In the genomic region with DNA sequence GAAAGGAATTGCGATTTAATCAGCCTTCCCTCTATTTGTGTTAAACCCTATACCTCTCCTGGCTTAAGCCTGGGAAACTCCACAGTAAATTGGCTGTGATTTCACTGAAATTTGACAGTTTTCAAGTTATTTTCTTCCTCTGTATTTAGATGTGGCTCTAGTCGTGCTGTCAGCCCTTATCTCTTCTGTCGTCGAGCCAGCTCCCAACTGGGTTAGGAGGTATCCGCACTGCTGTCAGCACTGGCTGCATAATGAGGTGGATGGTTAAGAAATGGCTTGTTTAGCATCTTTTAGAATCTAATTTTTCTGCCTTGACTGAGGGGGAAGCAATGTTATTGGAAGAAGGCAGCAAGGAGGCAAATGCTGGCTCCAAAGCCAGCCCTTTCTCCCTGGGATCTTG, we compare ENCODE assay signal across 16 mouse cellular contexts. TPM values are rescaled to one million over a fixed set of nuclear protein-coding genes. Genes with fewer than 3 reads are reported as not detected.
A peak's percentile ranks its signal among the peaks of the same experiment; 100 is the strongest.
DNase-seq lines count a peak whose midpoint lies in the region; ATAC-seq and TF ChIP-seq lines count a peak whose summit lies in the region.
"Had no signal": no experiment of that assay in that cellular context is flagged by ENCODE, and none has a peak within 500 bp of the region (broad histone marks: within the 10 kb centered on the region; RNA-seq: fewer than 3 reads in every experiment).

No protein-coding gene starts in this region.

- H3K4me2 ChIP-seq in midbrain, postnatal 0 days (ENCODE audit: low read depth, low read length, poor library complexity, severe bottlenecking) = no peak overlapping the region
- no peak overlapping the region for H3K4me2 ChIP-seq in hindbrain, embryonic 14.5 days (replicated peaks)
- H3K4me2 ChIP-seq: embryonic facial prominence, embryonic 15.5 days had no signal

- peaks cover 2% of the 10 kb centered on the region; the same call in 1 of the 2 replicates for H3K4me1 ChIP-seq in midbrain, postnatal 0 days (ENCODE audit: insufficient read depth, low read length)
- peaks cover 17% of the 10 kb centered on the region for H3K4me1 ChIP-seq in hindbrain, embryonic 14.5 days (replicated peaks; ENCODE audit: control insufficient read depth, insufficient read depth, low read length)

- no peak for ATAC-seq in midbrain, postnatal 0 days (ENCODE audit: low FRiP score)
- no peak for ATAC-seq in hindbrain, embryonic 14.5 days (ENCODE audit: low FRiP score)
- ATAC-seq: activated CD4-positive, CD25-positive, alpha-beta regulatory T cell, adult 4 months; hindbrain, postnatal 0 days had no signal

- peak; percentile 13 to 17 for DNase-seq in cerebellum, postnatal 14 days
- DNase-seq in cerebellum, postnatal 25 days = no peak
- DNase-seq in layer of hippocampus, adult 2 months (ENCODE audit: low spot score in 2 of 2) = peak in 1 of 2 experiments; percentile 34
- DNase-seq in layer of hippocampus, postnatal 10 days (ENCODE audit: low spot score in 2 of 2) = no peak
- peak; percentile 60 for DNase-seq in brain, embryonic 14.5 days (ENCODE audit: low read depth)
- DNase-seq in midbrain, postnatal 0 days (ENCODE audit: low spot score) = peak; percentile 20
- no peak for DNase-seq in kidney, postnatal 14 days
- DNase-seq in hindbrain, embryonic 14.5 days (ENCODE audit: low spot score) = no peak
- DNase-seq: kidney, adult 9 months; liver; lung, adult 2 months; thymus, postnatal 36 days had no signal

- no peaks in the 10 kb centered on the region for H3K36me3 ChIP-seq in midbrain, postnatal 0 days (ENCODE audit: insufficient read depth, low read length)
- no peaks in the 10 kb centered on the region for H3K36me3 ChIP-seq in hindbrain, embryonic 14.5 days (replicated peaks; ENCODE audit: control insufficient read depth, insufficient read depth)
- H3K36me3 ChIP-seq: embryonic facial prominence, embryonic 15.5 days had no signal

- H3K9me3 ChIP-seq in midbrain, postnatal 0 days (ENCODE audit: low read length) = 0 out of 2 replicates have a peak, but pooled peaks cover under 1% of the 10 kb centered on the region
- no peaks in the 10 kb centered on the region for H3K9me3 ChIP-seq in hindbrain, embryonic 14.5 days (ENCODE audit: control insufficient read depth, low read length)
- H3K9me3 ChIP-seq: embryonic facial prominence, embryonic 15.5 days had no signal

- H3K4me3 ChIP-seq in layer of hippocampus, adult 2 months = no peak overlapping the region
- no peak overlapping the region for H3K4me3 ChIP-seq in midbrain, postnatal 0 days (ENCODE audit: low read depth, low read length)
- no peak overlapping the region for H3K4me3 ChIP-seq in hindbrain, embryonic 14.5 days (replicated peaks; ENCODE audit: low read length)
- H3K4me3 ChIP-seq: embryonic facial prominence, embryonic 15.5 days had no signal

- no peak overlapping the region for H3K9ac ChIP-seq in midbrain, postnatal 0 days (replicated peaks; ENCODE audit: low read length, poor library complexity, severe bottlenecking)
- H3K9ac ChIP-seq in hindbrain, embryonic 14.5 days = no peak overlapping the region
- H3K9ac ChIP-seq: embryonic facial prominence, embryonic 15.5 days had no signal

- no peak for TF ChIP-seq POLR2A in brain, embryonic 14.5 days (IDR thresholded peaks at IDR 0.05; ENCODE audit: borderline replicate concordance, extremely low read depth, insufficient read depth, insufficient read length, poor library complexity, severe bottlenecking)

- TF ChIP-seq CTCF in layer of hippocampus, adult 2 months (conservative IDR thresholded peaks at IDR 0.05) = no peak
- no peak for TF ChIP-seq CTCF in brain, embryonic 14.5 days (IDR thresholded peaks at IDR 0.05; ENCODE audit: borderline replicate concordance, extremely low read depth, insufficient read depth, insufficient read length)
- no peak for TF ChIP-seq CTCF in midbrain, postnatal 0 days (IDR thresholded peaks at IDR 0.05)

- no peaks in the 10 kb centered on the region for H3K27me3 ChIP-seq in midbrain, postnatal 0 days (ENCODE audit: insufficient read depth, low read length)
- no peaks in the 10 kb centered on the region for H3K27me3 ChIP-seq in hindbrain, embryonic 14.5 days (ENCODE audit: control insufficient read depth, insufficient read depth, low read length)
- H3K27me3 ChIP-seq: embryonic facial prominence, embryonic 15.5 days had no signal

- 37% methylated on average over 5 of the region's 5 CpGs for WGBS in midbrain, postnatal 0 days
- WGBS in hindbrain, embryonic 14.5 days = 64% methylated on average over 5 of the region's 5 CpGs

- H3K27ac ChIP-seq in layer of hippocampus, adult 2 months = peak overlapping the region; percentile 46; the same call in 1 of the 2 replicates
- H3K27ac ChIP-seq in midbrain, postnatal 0 days (ENCODE audit: low read depth, low read length) = peak overlapping the region; percentile 44; the same call in 1 of the 2 replicates
- H3K27ac ChIP-seq in hindbrain, embryonic 14.5 days = no peak overlapping the region
- H3K27ac ChIP-seq: embryonic facial prominence, embryonic 15.5 days; hindbrain, postnatal 0 days; stomach, postnatal 0 days had no signal

RNA-seq across cellular contexts. Expression of gene Atp8b5, which starts 60.0 kb away (rescaled TPM):
- total RNA-seq in layer of hippocampus, adult 2 months (2021) = under 1 TPM; 0.29 to 0.31 TPM
- under 1 TPM; 0.29 to 0.55 TPM for total RNA-seq in layer of hippocampus, postnatal 10 days (2021)
- 0.63 and 0.88 TPM in 2 replicates for polyA plus RNA-seq in brain, embryonic 14.5 days (2012; rRNA removed)
- 0.44 and 0.47 TPM in 2 replicates for total RNA-seq in midbrain, postnatal 0 days (2014; rRNA removed)
- polyA plus RNA-seq in midbrain, postnatal 0 days (2015; fragmentation: Nextera tagmentation; extraction: Ambion mirVana) = 0.17 and 0.54 TPM in 2 replicates
- polyA plus RNA-seq in hindbrain, embryonic 14.5 days (2014; fragmentation: Nextera tagmentation; extraction: Ambion mirVana) = 0.27 and 0.60 TPM in 2 replicates

Comparison
In these comparisons a context has a peak if more than half of its experiments do, and no peak if none do; other contexts are left out.
1. DNase-seq: peak in cerebellum, postnatal 14 days (2 of 2), brain, embryonic 14.5 days (single experiment) and midbrain, postnatal 0 days (single experiment); none in cerebellum, postnatal 25 days (0 of 2), layer of hippocampus, postnatal 10 days (0 of 2), kidney, postnatal 14 days (single experiment) and hindbrain, embryonic 14.5 days (single experiment).